Mouse (Mus musculus): Measurements from ENCODE around the gene Slc35a2. TPM values are rescaled to one million over a fixed set of nuclear protein-coding genes. Genes with fewer than 3 reads are reported as not detected.

Gene Slc35a2
- total and polyA plus RNA-seq, 3 experiments, result 21.2 to 30.6 (median 26.4) TPM

- Histone ChIP-seq H3K36me3 (replicated peaks in 1 of 2; ENCODE audit: control insufficient read depth in 1 of 2, insufficient read depth in 1 of 2, low read length in 1 of 2) (peaks cover 14 to 38% of the 10 kb centered on the region in 2 experiments), H3K79me2 (replicated peaks; ENCODE audit: control insufficient read depth, extremely low read depth, insufficient read depth, poor library complexity, severe bottlenecking) (no peaks in the 10 kb centered on the region), H3K4me3 (replicated peaks in 1 of 3; ENCODE audit: low read depth in 2 of 3, low read length in 2 of 3, poor library complexity in 1 of 3) (no peak within 1 kb of the TSS), H3K9me3 (replicated peaks; ENCODE audit: low read length) (no peaks in the 10 kb centered on the region), H3K4me1 (ENCODE audit: control insufficient read depth in 1 of 2, insufficient read depth in 2 of 2) (no peaks in the 10 kb centered on the region), H3K27ac (ENCODE audit: insufficient read depth, low read depth) (no peak within 1 kb of the TSS), H3K27me3 (replicated peaks) (no peaks in the 10 kb centered on the region), H3K4me2 (ENCODE audit: insufficient read depth, low read depth, poor library complexity, severe bottlenecking) (no peak within 1 kb of the TSS), H3K9ac (ENCODE audit: insufficient read depth, low read depth) (no peak within 1 kb of the TSS)
- DNase-seq (ENCODE audit: extremely low read depth), result no peak
- dilution Hi-C loops (cut with MboI; ENCODE audit: extremely low pct_ligation_motif_present, extremely low pct_unique_long_range_greater_than_20kb, low sequenced_read_pairs), result no loop called here
- in situ Hi-C loops (cut with MboI; ENCODE audit: low pct_ligation_motif_present, low pct_unique_long_range_greater_than_20kb, low sequenced_read_pairs), result no loop called here
- TF ChIP-seq USF1 (IDR thresholded peaks at IDR 0.05; ENCODE audit: low read depth, low read length) (no peak), EP300 (IDR thresholded peaks at IDR 0.05; ENCODE audit: low read length) (no peak)
These were observed 44.5 kb downstream of the Slc35a2 start, which contains the start of gene Eras for GRCm38 (mm10) chrX:7928270-7928790. Eras (minus strand) TSS chrX:7928607.

DNA sequence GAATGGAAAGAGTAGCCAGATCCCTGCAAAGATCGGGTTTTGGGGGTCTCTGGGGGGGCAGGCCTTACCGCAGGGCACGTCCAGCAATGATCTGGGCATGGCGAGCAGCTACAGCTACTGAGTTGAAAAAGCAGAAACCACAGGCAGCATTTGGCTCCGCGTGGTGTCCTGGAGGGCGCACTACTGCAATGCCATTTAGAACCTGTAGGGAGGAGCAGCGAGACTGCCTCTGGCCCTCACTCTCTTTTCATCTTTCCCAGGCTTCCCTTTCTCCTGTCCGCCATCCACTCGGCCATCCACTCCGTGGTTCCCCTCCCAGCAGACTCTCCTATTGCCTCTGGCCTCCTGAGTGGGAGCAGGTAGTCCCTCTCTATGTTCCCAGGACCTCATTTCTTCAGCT is 53.0 kb downstream of the Slc35a2 start:
- no peak for DNase-seq (ENCODE audit: extremely low read depth)
- in situ Hi-C loops (cut with MboI; ENCODE audit: low pct_ligation_motif_present, low pct_unique_long_range_greater_than_20kb, low sequenced_read_pairs) (no loop called here), dilution Hi-C loops (cut with MboI; ENCODE audit: extremely low pct_ligation_motif_present, extremely low pct_unique_long_range_greater_than_20kb, low sequenced_read_pairs) (no loop called here)
- H3K9ac ChIP-seq (ENCODE audit: insufficient read depth, low read depth), result no peak overlapping the region
- H3K4me3 ChIP-seq (replicated peaks in 1 of 3; ENCODE audit: low read depth in 2 of 3, low read length in 2 of 3, poor library complexity in 1 of 3), result no peak overlapping the region
- no peaks in the 10 kb centered on the region for H3K79me2 ChIP-seq (replicated peaks; ENCODE audit: control insufficient read depth, extremely low read depth, insufficient read depth, poor library complexity, severe bottlenecking)
- H3K27me3 ChIP-seq (replicated peaks), result no peaks in the 10 kb centered on the region
- peaks cover 37 to 74% of the 10 kb centered on the region in 2 experiments for H3K36me3 ChIP-seq (replicated peaks in 1 of 2; ENCODE audit: control insufficient read depth in 1 of 2, insufficient read depth in 1 of 2, low read length in 1 of 2)
- TF ChIP-seq CTCF (conservative IDR thresholded peaks at IDR 0.05 in 1 of 2, IDR thresholded peaks at IDR 0.05 in 1 of 2; ENCODE audit: low read depth in 2 of 2, low read length in 2 of 2), result peak in 1 of 2 experiments; percentile 19; a peak in 2 of 4 replicates
- TF ChIP-seq RAD21 (IDR thresholded peaks at IDR 0.05; ENCODE audit: low read depth, low read length), result no peak
- H3K4me1 ChIP-seq (ENCODE audit: control insufficient read depth in 1 of 2, insufficient read depth in 2 of 2), result no peaks in the 10 kb centered on the region
- H3K9me3 ChIP-seq (replicated peaks; ENCODE audit: low read length), result no peaks in the 10 kb centered on the region
- no peak overlapping the region for H3K4me2 ChIP-seq (ENCODE audit: insufficient read depth, low read depth, poor library complexity, severe bottlenecking)
- no peak overlapping the region for H3K27ac ChIP-seq (ENCODE audit: insufficient read depth, low read depth)

DNA sequence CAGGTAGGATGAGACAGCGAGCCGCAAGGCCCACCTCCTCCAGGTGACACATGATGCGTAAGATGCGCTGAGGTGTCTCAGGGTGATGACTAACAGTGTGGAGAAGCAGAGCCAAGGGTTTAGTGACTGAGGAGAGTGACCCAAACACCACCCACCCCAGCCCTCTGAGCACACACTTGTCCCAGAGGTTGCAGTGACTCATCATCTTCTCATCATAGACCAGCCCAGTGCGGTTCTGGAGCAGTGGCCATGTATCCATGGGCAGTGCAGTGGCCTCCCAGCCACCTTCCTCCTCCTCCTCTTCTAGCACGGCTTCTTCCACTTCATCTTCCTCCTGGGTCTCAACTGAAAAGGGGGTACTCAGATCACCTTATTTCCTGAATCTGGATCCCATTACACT is 53.8 kb downstream of the Slc35a2 start:
- Histone ChIP-seq H3K9me3 (replicated peaks; ENCODE audit: low read length) (no peaks in the 10 kb centered on the region), H3K27me3 (replicated peaks) (no peaks in the 10 kb centered on the region), H3K79me2 (replicated peaks; ENCODE audit: control insufficient read depth, extremely low read depth, insufficient read depth, poor library complexity, severe bottlenecking) (no peaks in the 10 kb centered on the region), H3K4me3 (replicated peaks in 1 of 3; ENCODE audit: low read depth in 2 of 3, low read length in 2 of 3, poor library complexity in 1 of 3) (no peak overlapping the region), H3K27ac (ENCODE audit: insufficient read depth, low read depth) (no peak overlapping the region), H3K36me3 (replicated peaks in 1 of 2; ENCODE audit: control insufficient read depth in 1 of 2, insufficient read depth in 1 of 2, low read length in 1 of 2) (peaks cover 35 to 69% of the 10 kb centered on the region in 2 experiments), H3K4me1 (ENCODE audit: control insufficient read depth in 1 of 2, insufficient read depth in 2 of 2) (no peaks in the 10 kb centered on the region), H3K4me2 (ENCODE audit: insufficient read depth, low read depth, poor library complexity, severe bottlenecking) (no peak overlapping the region), H3K9ac (ENCODE audit: insufficient read depth, low read depth) (no peak overlapping the region)
- DNase-seq (ENCODE audit: extremely low read depth), result no peak
- in situ Hi-C loops (cut with MboI; ENCODE audit: low pct_ligation_motif_present, low pct_unique_long_range_greater_than_20kb, low sequenced_read_pairs), result no loop called here
- dilution Hi-C loops (cut with MboI; ENCODE audit: extremely low pct_ligation_motif_present, extremely low pct_unique_long_range_greater_than_20kb, low sequenced_read_pairs), result no loop called here
- no peak for TF ChIP-seq GABPA (IDR thresholded peaks at IDR 0.05; ENCODE audit: insufficient replicate concordance, low read depth, low read length)
- no peak for TF ChIP-seq MAZ (IDR thresholded peaks at IDR 0.05; ENCODE audit: low read depth, low read length)
- no peak for TF ChIP-seq NRF1 (IDR thresholded peaks at IDR 0.05; ENCODE audit: low read depth, low read length)

Other genes starting within 250 kb of the Slc35a2 start
Only the 20 nearest of the 26 such genes appear.
- gene Gpkow, start 186.9 kb upstream of the Slc35a2 start, total RNA-seq (2012; rRNA removed), result 14.6 and 16.8 TPM in 2 replicates
- 6.6 and 9.3 TPM in 2 replicates for gene Gpkow, start 186.9 kb upstream of the Slc35a2 start, total RNA-seq (2014; rRNA removed)
- 32.2 and 35.3 TPM in 2 replicates for gene Gpkow, start 186.9 kb upstream of the Slc35a2 start, polyA plus RNA-seq (2012; ENCODE audit: insufficient read length, low read depth)
- gene Wdr45, start 169.7 kb upstream of the Slc35a2 start, total RNA-seq (2012; rRNA removed), result 13.9 and 21.4 TPM in 2 replicates
- 19.4 and 24.1 TPM in 2 replicates for gene Wdr45, start 169.7 kb upstream of the Slc35a2 start, total RNA-seq (2014; rRNA removed)
- 18.0 and 21.7 TPM in 2 replicates for gene Wdr45, start 169.7 kb upstream of the Slc35a2 start, polyA plus RNA-seq (2012; ENCODE audit: insufficient read length, low read depth)
- 0.47 TPM in 1 of 2 replicates, not detected in the other for gene Gm45208, start 161.8 kb upstream of the Slc35a2 start, total RNA-seq (2012; rRNA removed)
- not detected in 2 replicates for gene Gm45208, start 161.8 kb upstream of the Slc35a2 start, total RNA-seq (2014; rRNA removed)
- gene Gm45208, start 161.8 kb upstream of the Slc35a2 start, polyA plus RNA-seq (2012; ENCODE audit: insufficient read length, low read depth), result 13.0 and 13.1 TPM in 2 replicates
- gene Praf2, start 155.6 kb upstream of the Slc35a2 start, total RNA-seq (2012; rRNA removed), result 41.8 and 49.1 TPM in 2 replicates
- 25.7 and 26.9 TPM in 2 replicates for gene Praf2, start 155.6 kb upstream of the Slc35a2 start, total RNA-seq (2014; rRNA removed)
- gene Praf2, start 155.6 kb upstream of the Slc35a2 start, polyA plus RNA-seq (2012; ENCODE audit: insufficient read length, low read depth), result 40.5 and 40.6 TPM in 2 replicates
- 3.6 and 6.9 TPM in 2 replicates for gene Ccdc120, start 133.1 kb upstream of the Slc35a2 start, total RNA-seq (2012; rRNA removed)
- gene Ccdc120, start 133.1 kb upstream of the Slc35a2 start, total RNA-seq (2014; rRNA removed), result 3.5 and 4.4 TPM in 2 replicates
- 6.9 and 9.0 TPM in 2 replicates for gene Ccdc120, start 133.1 kb upstream of the Slc35a2 start, polyA plus RNA-seq (2012; ENCODE audit: insufficient read length, low read depth)
- 12.9 and 15.9 TPM in 2 replicates for gene Tfe3, start 121.5 kb upstream of the Slc35a2 start, total RNA-seq (2012; rRNA removed)
- 6.7 and 8.3 TPM in 2 replicates for gene Tfe3, start 121.5 kb upstream of the Slc35a2 start, total RNA-seq (2014; rRNA removed)
- 26.0 TPM in 2 replicates for gene Tfe3, start 121.5 kb upstream of the Slc35a2 start, polyA plus RNA-seq (2012; ENCODE audit: insufficient read length, low read depth)
- gene Gripap1, start 94.3 kb upstream of the Slc35a2 start, total RNA-seq (2012; rRNA removed), result 25.5 and 27.1 TPM in 2 replicates
- 15.7 and 19.9 TPM in 2 replicates for gene Gripap1, start 94.3 kb upstream of the Slc35a2 start, total RNA-seq (2014; rRNA removed)
- gene Gripap1, start 94.3 kb upstream of the Slc35a2 start, polyA plus RNA-seq (2012; ENCODE audit: insufficient read length, low read depth), result 49.4 and 53.1 TPM in 2 replicates
- gene Kcnd1, start 61.7 kb upstream of the Slc35a2 start, total RNA-seq (2012; rRNA removed), result 0.38 and 0.51 TPM in 2 replicates
- 0.57 and 0.63 TPM in 2 replicates for gene Kcnd1, start 61.7 kb upstream of the Slc35a2 start, total RNA-seq (2014; rRNA removed)
- gene Kcnd1, start 61.7 kb upstream of the Slc35a2 start, polyA plus RNA-seq (2012; ENCODE audit: insufficient read length, low read depth), result 3.1 and 3.4 TPM in 2 replicates
- gene Otud5, start 42.7 kb upstream of the Slc35a2 start, total RNA-seq (2012; rRNA removed), result 46.6 and 67.8 TPM in 2 replicates
- 58.0 and 61.5 TPM in 2 replicates for gene Otud5, start 42.7 kb upstream of the Slc35a2 start, total RNA-seq (2014; rRNA removed)
- gene Otud5, start 42.7 kb upstream of the Slc35a2 start, polyA plus RNA-seq (2012; ENCODE audit: insufficient read length, low read depth), result 92.7 and 101 TPM in 2 replicates
- gene Pim2, start 5.8 kb upstream of the Slc35a2 start, total RNA-seq (2012; rRNA removed), result 102 and 177 TPM in 2 replicates
- 91.7 and 119 TPM in 2 replicates for gene Pim2, start 5.8 kb upstream of the Slc35a2 start, total RNA-seq (2014; rRNA removed)
- 146 and 171 TPM in 2 replicates for gene Pim2, start 5.8 kb upstream of the Slc35a2 start, polyA plus RNA-seq (2012; ENCODE audit: insufficient read length, low read depth)
- gene Pqbp1, start 15.2 kb downstream of the Slc35a2 start, total RNA-seq (2012; rRNA removed), result 94.3 and 103 TPM in 2 replicates
- gene Pqbp1, start 15.2 kb downstream of the Slc35a2 start, total RNA-seq (2014; rRNA removed), result 96.6 and 101 TPM in 2 replicates
- gene Pqbp1, start 15.2 kb downstream of the Slc35a2 start, polyA plus RNA-seq (2012; ENCODE audit: insufficient read length, low read depth), result 119 and 130 TPM in 2 replicates
- 37.6 and 38.8 TPM in 2 replicates for gene Timm17b, start 15.3 kb downstream of the Slc35a2 start, total RNA-seq (2012; rRNA removed)
- 25.8 and 33.1 TPM in 2 replicates for gene Timm17b, start 15.3 kb downstream of the Slc35a2 start, total RNA-seq (2014; rRNA removed)
- 75.9 and 76.7 TPM in 2 replicates for gene Timm17b, start 15.3 kb downstream of the Slc35a2 start, polyA plus RNA-seq (2012; ENCODE audit: insufficient read length, low read depth)
- gene Gm10491, start 23.8 kb downstream of the Slc35a2 start, total RNA-seq (2012; rRNA removed), result not detected in 2 replicates
- not detected in 2 replicates for gene Gm10491, start 23.8 kb downstream of the Slc35a2 start, total RNA-seq (2014; rRNA removed)
- not detected in 2 replicates for gene Gm10491, start 23.8 kb downstream of the Slc35a2 start, polyA plus RNA-seq (2012; ENCODE audit: insufficient read length, low read depth)
- not detected in 2 replicates for gene Gm10490, start 25.5 kb downstream of the Slc35a2 start, total RNA-seq (2012; rRNA removed)
- gene Gm10490, start 25.5 kb downstream of the Slc35a2 start, total RNA-seq (2014; rRNA removed), result not detected in 2 replicates
- gene Gm10490, start 25.5 kb downstream of the Slc35a2 start, polyA plus RNA-seq (2012; ENCODE audit: insufficient read length, low read depth), result not detected in 2 replicates
- gene Pcsk1n, start 35.8 kb downstream of the Slc35a2 start, total RNA-seq (2012; rRNA removed), result not detected in 2 replicates
- gene Pcsk1n, start 35.8 kb downstream of the Slc35a2 start, total RNA-seq (2014; rRNA removed), result not detected in 2 replicates
- not detected in 2 replicates for gene Pcsk1n, start 35.8 kb downstream of the Slc35a2 start, polyA plus RNA-seq (2012; ENCODE audit: insufficient read length, low read depth)
- gene Eras, start 44.6 kb downstream of the Slc35a2 start, total RNA-seq (2012; rRNA removed), result not detected in 2 replicates
- not detected in 2 replicates for gene Eras, start 44.6 kb downstream of the Slc35a2 start, total RNA-seq (2014; rRNA removed)
- gene Eras, start 44.6 kb downstream of the Slc35a2 start, polyA plus RNA-seq (2012; ENCODE audit: insufficient read length, low read depth), result not detected in 2 replicates
- 16.5 and 19.9 TPM in 2 replicates for gene Hdac6, start 63.9 kb downstream of the Slc35a2 start, total RNA-seq (2012; rRNA removed)
- 13.7 and 15.3 TPM in 2 replicates for gene Hdac6, start 63.9 kb downstream of the Slc35a2 start, total RNA-seq (2014; rRNA removed)
- gene Hdac6, start 63.9 kb downstream of the Slc35a2 start, polyA plus RNA-seq (2012; ENCODE audit: insufficient read length, low read depth), result 18.3 and 19.7 TPM in 2 replicates
- gene Gata1, start 94.0 kb downstream of the Slc35a2 start, total RNA-seq (2012; rRNA removed), result 0.13 and 0.21 TPM in 2 replicates
- gene Gata1, start 94.0 kb downstream of the Slc35a2 start, total RNA-seq (2014; rRNA removed), result 0.23 TPM in 1 of 2 replicates, not detected in the other
- 0.25 and 0.43 TPM in 2 replicates for gene Gata1, start 94.0 kb downstream of the Slc35a2 start, polyA plus RNA-seq (2012; ENCODE audit: insufficient read length, low read depth)
- gene Glod5, start 134.5 kb downstream of the Slc35a2 start, total RNA-seq (2012; rRNA removed), result not detected in 2 replicates
- gene Glod5, start 134.5 kb downstream of the Slc35a2 start, total RNA-seq (2014; rRNA removed), result not detected in 2 replicates
- not detected in 2 replicates for gene Glod5, start 134.5 kb downstream of the Slc35a2 start, polyA plus RNA-seq (2012; ENCODE audit: insufficient read length, low read depth)
- gene Suv39h1, start 190.7 kb downstream of the Slc35a2 start, total RNA-seq (2012; rRNA removed), result 40.6 and 46.4 TPM in 2 replicates
- 71.5 and 73.7 TPM in 2 replicates for gene Suv39h1, start 190.7 kb downstream of the Slc35a2 start, total RNA-seq (2014; rRNA removed)
- 48.4 and 51.4 TPM in 2 replicates for gene Suv39h1, start 190.7 kb downstream of the Slc35a2 start, polyA plus RNA-seq (2012; ENCODE audit: insufficient read length, low read depth)